Mouse (Mus musculus) layer of hippocampus, postnatal 36 days (tissue): Measurements from ENCODE around the gene Capn5. TPM values are rescaled to one million over a fixed set of nuclear protein-coding genes. Genes with fewer than 3 reads are reported as not detected.

Experiments used
- DNase-seq, 2 experiments: peaks; one replicate each; pipeline ENCODE4 v3.0.0; 2022
- total RNA-seq, 2 experiments: library from RNA; stranded (reverse); gene quantifications; 2 replicates each; pipeline ENCODE4 v1.2.3; 2021

Gene Capn5
- total RNA-seq, 2 experiments from 2014 or later = 48.6 to 48.8 TPM

DNA sequence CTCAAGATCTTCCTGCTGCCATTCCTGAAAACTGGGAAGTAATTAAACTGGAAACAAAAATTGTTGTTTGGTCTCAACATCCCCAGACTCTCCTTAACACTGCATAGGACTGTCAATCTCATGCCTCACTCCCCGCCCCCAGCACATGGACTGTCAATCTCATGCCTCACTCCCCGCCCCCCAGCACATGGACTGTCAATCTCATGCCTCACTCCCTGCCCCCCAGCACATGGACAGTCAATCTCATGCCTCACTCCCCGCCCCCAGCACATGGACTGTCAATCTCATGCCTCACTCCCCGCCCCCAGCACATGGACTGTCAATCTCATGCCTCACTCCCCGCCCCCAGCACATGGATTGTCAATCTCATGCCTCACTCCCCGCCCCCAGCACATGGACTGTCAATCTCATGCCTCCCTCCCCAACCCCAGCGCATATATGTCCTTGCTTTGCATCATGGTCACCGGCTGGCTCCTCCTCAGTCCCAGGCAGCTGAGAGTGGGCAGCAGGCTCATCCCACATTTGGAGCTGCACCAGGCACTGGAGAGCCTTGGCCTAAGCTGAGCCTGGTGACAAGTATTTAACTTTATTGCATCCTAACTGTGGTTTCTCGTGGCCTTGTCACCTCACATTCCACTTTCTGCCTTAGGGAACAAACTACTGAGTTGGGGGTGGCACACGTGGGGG is 29.2 kb downstream of the Capn5 start:
- DNase-seq = no peak

DNA sequence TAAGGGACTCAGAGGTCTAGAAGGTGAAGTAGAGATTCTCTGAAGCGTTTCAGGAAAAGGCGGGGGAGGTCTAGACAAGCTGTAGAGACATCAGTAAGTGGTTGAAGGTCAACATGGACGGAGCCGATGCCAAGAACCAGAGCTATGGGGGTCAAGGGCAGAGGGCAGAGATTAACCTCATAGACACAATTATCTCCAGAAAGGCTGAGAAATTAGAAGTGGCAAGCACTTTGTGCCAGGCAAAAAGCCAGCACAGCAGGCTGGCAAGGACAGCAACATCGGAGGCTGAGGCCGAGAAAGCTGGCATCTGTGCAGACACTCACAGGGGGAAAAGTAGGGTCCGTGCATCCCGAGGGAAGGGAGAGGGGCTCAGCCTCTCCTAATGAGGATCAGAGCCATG is 30.3 kb downstream of the Capn5 start:
- no peak for DNase-seq

DNA sequence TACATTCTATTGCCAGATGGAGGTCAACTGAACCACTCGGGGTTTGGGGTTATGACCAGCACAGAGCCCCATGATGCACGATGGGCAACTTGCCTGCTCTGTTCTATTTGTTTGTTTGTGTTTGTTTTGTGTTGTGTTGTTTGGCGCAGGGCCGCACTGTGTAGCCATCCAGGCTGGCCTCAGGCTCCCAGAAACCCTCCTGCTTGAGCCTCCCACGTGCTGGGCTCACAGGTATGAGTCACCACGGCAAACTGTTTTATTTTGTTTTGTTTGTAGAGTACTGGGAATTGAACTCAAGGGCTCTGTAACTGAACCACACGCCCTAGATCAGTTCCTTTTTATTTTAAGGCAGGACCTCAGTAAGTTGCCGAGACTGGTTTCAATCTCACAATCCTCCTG is 31.6 kb downstream of the Capn5 start:
- no peak for DNase-seq

DNA sequence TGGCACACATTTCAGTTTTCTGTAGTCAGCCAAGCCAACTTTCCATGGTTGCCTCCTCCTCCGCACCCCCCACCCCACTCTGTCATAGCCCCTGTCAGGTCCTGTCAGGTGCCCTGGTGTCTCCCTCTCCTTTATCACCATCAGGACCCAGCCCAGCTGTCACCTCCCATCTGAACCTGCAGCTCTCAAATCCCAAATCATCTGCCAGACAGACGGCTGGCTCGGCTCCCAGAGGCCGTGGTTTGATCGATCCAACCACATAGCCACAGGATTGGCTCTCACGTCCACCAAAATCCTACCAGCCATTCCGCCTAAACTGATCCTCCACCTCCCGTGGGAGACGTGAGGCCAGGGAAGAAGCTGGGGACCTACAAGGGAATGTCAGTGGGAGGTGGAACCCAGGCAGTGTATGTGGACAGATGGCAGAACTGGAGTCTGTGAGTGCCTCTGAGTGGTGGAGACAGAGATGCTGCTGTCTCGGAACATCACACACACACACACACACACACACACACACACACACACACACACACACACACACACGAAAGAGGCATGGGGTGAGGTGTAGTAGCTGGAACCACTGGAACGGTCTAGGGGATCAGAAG is 32.1 kb downstream of the Capn5 start:
- peak; percentile 30 to 46 for DNase-seq

DNA sequence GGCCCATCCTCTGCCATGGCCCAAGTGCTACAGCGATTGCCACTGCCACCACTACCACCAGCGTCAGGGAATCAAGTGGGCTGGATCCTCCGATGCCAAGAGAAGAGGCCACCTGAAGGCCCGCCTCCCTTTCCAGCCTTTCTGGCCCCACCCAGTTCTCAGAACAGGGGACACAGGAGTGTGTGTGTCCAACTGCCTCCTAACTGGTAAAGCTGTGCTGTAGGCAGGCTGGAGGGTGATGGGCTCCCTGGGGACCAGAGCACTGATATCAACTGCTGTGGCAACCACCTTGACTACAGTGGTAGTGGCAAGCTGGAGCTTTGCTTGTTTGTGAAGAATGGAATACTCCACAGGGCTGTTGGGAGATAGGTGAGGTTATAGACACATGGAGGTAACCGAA is 32.7 kb downstream of the Capn5 start, which contains the start of gene Omp:
Gene Omp, minus strand, starts transcription at position 101 of the 400 bp plus-strand sequence.
- no peak for DNase-seq

DNA sequence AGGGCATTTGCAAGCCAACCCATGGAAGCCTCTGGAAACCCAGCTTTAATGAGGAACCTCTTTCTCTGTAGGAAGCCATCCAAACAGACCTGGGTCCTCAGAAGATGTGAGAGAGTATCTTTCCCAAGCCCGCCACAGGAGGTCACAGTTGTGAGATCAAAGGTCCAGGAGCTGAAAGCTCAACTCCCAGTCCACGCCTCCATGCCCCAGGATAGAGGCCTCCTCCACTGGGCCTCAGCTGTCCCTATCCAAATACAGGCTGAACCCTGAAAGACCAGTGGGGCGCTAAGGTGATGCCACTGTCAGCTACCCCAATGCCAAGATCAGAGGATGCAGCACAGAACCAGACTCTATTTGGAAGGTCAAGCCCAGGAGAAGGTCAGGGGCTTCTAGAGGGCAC is 35.4 kb downstream of the Capn5 start:
- no peak for DNase-seq

DNA sequence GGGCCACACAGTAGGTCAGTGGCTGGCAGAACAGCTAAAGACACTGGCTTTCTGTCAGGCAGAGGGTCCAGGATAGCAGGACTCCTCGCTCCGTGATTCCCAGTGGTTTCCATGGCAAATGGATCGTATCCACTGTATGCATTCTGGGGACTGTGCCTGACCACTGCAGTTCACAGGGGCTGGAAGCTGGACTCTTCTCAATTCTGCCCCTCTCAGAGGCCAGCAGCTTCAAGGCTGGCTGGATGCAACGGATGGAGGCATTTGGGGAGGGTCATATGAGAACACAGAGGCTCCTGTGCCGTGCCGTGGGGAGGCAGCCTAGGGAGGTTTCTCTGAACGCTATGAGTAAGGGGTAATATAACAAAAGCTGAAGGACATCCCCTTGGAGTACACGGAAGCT is 35.8 kb downstream of the Capn5 start:
- no peak for DNase-seq

DNA sequence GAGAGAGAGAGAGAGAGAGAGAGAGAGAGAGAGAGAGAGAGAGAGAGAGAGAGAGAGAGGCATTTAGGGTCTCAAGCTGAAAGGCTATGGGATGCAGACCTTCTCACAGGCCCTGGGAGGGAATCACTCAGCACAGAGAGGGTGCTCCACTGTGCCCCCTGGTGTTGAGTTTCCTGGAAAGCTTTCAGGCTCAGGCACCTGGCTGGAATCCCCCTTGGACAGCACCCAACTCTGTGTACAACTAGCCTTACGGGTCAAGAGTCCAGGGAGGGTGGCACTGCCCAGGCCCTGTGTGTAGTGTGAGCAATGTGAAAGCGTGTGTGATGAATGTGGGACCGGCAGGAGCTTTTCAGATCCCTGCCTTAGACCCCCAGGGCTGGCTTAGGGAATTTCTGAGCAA is 36.9 kb downstream of the Capn5 start:
- no peak for DNase-seq

DNA sequence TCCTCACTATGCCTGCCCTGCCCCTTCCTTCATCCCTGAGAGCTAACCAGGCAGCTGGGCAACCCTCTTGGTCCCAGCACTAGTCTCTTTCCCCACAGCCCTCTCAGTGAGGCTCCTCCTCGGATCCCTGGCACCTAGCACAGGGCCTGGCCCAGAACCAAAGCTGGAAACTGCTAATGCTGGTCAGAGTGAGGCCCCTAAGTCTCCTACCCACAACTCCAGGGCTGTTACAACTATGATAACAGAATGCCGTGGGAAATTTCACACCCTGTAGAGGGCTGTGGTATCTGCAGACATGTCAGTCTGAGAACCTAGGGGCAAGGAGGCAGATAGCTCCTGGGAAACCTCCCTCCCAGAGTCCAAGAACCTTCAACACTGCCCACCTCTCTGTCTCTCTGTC is 37.5 kb downstream of the Capn5 start:
- no peak for DNase-seq

DNA sequence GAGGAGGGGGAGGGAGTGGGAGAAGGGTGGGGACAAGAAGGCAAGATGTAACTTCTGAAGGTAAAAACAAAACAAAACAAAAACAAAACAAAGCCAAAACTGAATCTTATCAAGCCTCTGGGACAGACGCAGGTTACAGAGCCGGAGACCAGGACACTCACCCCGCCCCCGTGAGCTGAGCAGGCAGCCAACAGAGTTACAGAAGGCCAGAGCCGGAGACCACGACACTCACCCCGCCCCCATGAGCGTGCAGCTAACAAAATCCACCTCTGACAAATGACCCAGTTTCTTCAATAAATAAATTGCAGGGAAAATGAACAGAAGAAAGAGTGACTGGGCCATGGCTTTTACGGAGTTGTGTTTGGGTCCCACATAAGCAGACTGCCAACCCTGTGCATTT is 38.9 kb downstream of the Capn5 start:
- DNase-seq = no peak

DNA sequence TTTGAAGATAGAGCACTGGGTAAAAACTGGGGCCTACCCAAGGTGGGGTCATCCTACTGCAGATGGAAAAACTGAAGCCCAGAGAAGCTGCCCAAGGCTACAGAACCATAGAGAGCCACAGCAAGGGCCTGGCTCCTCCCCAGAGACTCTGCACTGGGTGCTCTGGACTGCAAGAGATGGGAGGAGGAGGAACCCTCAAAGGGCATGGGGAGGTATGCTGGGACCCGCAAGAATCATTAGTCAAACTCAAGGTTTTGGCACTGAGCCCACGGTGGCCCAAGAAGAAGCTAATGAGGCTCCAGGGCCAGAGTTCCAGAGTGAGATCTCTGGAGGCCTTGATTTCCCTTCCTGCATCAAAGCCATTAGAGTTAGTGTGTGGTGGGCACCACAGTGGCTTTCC is 40.1 kb downstream of the Capn5 start:
- no peak for DNase-seq

DNA sequence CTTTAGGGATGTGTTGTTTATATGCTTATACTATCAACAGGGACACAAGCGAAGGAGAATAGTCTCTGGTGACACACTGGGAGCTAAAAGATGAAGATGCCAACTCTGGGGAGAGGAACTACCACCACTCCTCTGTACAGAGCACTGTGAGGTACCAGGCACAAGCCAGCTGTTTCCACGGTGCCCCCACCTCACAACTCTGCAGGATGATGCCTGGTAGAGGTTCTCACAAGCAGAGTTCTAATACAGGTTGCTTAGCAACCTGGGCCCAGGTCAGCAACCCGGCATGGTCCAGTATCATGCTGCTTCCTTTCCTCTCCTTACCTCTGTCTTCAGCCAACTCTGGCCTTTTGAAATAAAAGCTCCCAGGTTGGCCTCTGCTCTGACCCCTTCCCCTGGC is 40.5 kb downstream of the Capn5 start:
- DNase-seq = no peak

DNA sequence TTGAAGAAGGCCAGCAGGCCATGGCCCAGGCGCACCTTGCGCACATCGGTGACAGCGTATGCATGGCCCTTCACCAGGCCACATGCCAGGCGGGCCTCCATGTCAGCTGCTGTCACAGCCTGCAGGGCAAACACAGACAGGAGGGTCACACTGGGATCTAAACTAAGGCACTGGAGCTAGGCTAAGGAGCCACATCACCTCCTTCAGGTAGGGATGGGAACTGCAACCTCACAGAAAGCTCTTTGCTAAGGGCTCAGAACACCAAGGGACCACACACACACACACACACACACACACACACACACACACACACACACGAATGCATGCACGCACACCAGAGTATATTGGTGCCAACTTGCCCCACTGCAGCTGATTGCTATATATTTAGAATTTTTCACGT is 46.3 kb downstream of the Capn5 start:
- DNase-seq = no peak

DNA sequence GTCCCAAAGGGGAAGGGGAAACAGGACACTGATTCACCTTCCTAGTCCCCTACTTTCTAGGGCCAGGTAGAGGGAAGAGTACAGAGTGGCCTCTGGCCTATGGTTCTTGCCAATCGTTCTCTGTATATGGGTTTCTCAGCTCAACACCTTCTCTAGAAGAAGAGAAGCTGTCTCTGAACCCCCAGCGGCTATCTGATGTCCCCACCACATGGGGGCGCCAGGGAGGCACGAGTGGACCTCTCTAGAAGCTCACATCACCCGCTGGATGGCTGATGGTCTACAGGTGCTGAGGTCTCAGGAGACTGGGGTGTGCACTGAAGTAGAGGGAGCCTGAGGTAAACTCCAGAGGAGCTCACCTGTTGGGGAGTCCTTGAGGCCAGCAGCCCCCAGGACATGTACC is 52.6 kb downstream of the Capn5 start:
- DNase-seq = no peak

DNA sequence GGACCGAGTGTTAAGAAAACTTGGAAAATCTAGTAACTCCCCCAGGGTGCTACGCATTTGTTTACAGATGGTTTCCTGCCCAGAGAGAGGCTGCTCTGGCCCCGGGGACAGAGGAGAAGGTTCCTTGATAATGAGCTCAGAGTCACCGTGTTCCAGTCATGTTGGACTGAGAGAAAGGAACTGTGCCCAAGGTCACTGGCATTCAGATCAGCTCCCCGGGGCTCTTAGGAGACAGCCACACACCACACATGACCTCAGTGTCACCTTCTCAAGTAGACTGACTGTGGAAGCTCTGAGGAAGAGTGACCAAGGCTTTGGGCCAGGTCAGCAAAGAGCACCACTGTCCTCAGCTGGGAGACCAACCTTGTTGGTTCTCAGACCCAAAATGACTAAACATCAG is 53.4 kb downstream of the Capn5 start:
- DNase-seq = no peak

DNA sequence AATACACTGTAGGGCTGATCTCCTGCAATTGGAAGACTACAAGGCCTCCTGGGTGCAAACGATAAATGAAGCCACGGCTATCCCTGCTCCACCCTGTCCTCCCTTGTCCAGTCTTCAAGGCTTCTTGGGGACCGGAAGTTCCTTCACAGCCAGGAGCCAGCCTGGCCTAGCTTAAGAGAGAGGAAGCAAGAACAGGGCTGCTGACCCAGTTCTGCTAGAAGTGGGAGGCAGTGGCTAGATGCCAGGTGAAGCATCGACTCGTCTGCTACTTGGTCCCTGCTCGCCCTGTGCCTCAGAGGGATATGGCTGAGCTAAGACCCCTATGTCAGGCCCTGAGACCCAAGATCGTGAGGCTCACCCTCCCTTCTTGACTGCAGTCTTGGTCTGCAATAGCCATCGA is 56.4 kb downstream of the Capn5 start:
- no peak for DNase-seq

DNA sequence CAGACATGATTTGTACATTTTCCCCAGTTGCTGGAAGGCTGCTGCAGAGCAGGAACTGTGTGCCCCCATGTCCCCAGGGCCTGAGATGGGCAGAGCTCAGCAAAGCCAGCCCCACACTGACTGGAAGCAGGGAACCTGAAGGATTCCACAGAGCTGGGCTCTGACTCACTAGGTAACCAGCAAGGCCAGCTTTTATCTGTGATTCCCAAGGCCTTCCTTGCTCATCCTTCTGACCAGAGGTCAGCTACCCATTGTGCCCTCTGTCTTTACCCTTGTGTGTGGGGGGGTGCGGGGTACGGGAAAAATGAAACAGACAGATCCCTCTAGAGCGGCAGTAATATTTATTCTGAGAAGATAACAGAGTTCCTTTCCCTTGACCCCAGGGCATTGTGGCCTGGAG is 56.8 kb downstream of the Capn5 start:
- no peak for DNase-seq

DNA sequence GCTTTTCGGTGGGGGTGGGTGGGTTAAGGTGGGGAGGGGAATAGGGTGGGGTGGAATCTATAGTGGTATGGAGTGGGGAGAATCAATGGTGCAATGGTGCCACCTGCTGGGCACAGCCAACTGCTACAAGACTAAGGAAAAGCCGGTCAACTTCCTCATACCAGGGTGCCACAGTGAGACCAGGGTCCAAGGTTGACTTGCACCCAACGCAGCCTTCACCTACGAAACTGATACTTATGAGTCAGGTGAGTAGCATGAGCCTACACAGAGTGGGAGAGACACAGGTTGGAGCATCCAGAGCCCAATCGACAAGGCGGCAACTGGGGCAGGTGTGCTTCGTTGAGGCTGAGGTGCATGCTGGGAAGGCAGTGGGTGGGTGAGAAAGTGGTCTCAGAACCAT is 57.7 kb downstream of the Capn5 start:
- peak; percentile 49 to 60 for DNase-seq

DNA sequence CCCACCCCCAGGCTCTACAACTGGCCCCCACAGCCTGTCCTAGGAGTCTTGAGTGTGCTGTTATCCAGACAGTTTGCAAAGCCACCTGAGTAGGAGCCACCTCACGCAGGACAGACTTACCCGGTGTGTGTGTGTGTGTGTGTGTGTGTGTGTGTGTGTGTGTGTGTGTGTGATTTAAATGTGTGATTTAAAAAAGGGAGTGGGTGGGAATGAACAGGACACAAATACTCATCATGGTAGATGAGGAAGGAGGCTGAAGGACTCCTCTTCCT is 58.2 kb downstream of the Capn5 start:
- DNase-seq = no peak

DNA sequence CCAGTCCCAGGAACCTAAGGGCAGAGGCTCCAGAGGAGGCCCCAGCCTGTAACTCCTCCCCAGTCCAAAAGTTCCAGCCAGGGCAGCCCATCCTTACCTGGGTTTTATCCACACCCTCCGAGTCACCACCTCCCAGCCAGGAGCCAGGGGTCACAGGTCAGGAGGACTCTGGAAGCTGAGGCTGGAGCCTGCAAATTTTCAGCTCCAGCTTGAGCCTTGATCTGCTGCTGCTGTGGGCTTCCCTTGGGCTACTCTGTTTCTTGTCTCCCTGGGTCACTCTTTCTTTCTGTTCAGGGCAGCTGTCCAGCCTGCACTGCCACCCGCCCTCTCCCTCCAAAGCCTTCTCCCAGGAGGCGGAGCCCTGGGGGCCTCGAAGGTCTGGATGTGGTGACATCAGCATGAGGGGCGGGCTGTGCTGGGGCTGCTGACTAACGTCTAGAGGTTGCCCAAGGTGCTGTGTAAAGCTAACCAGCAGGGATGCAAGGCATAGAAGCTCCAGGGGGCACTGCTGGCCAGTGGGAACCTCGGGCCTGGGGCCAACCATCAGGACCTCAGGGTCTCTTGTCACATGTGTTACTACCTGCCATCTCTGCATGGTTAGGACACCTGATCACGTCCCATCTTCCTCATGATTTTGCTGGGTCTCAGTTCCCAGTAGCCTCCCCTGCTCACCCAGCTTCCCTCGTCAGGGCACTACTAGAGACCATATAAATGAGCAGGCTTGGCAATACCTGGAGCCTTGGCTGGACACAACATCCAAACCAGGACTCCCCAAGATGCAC is 58.7 kb downstream of the Capn5 start, which contains the start of gene Myo7a:
Gene Myo7a, minus strand, starts transcription at position 346 of the 782 bp plus-strand sequence.
- no peak for DNase-seq

DNA sequence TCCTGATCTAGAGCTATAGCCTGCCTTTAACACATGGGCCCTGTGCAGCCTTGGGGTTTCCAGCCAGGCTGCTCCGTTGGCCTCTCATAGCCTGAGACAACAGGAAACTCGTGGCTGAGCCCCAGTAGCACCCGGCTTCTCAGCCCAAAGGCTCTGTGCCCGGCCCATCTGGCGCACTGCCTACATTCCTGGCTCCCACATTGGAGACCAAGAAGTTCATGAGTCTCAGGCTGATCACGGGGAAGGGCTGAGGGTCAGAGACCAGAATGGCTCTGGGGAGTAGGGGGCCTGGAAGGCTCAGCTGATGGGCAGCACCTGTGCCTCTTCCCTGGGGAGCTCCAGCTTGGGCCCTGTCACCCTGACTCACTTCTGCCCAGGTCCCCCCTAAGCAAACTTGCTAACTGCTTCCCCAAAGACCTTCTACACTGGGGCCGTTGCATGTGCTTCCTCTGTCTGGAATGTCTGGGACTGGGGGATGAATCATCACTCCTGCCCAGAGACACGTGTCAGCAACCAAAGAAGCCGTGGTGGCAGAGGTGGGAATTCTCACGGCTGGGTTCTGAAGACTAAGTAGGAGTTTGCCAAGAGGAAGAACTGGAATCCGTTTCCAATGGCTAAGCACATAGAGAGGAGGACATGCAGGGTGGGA is 60.9 kb downstream of the Capn5 start:
- DNase-seq = no peak

DNA sequence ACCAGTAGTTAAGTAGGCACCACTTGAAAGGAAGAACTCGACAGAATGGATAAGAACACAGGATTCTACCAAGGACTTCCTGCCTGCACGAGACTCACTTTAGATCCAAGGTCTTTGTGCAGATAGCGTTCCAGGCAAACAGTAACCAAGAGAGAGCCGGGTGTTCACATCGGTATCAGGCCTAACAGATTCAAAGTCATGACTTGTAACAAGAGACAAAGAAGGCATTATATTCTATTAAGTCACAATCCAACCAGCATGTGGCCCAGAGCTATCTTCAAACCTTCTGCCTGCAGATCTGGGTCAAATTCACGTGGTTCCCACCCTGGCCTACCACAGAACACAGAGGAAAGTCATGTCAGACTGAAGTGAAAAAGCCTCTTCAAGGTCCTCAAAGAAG is 63.4 kb downstream of the Capn5 start:
- DNase-seq = no peak

DNA sequence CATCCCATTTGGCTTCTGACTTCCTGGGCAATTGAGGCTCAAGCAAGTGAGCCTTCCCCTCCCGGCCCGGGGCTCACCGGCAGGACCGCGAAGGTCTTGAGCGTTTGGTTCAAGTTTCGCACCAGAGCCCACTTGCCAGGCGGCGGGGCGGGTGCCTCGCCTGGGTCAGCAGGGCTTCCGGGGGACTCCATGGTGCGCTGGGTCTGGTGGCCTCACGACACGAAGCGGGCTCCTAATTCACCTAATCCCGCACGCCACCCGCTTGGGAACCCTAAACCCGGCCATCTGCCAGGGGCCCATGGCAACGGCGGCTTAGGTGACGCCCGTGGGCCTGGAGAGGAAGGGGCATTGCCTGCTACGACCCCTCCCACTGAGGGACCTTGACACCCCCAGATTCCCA is 66.8 kb downstream of the Capn5 start:
- DNase-seq = no peak

DNA sequence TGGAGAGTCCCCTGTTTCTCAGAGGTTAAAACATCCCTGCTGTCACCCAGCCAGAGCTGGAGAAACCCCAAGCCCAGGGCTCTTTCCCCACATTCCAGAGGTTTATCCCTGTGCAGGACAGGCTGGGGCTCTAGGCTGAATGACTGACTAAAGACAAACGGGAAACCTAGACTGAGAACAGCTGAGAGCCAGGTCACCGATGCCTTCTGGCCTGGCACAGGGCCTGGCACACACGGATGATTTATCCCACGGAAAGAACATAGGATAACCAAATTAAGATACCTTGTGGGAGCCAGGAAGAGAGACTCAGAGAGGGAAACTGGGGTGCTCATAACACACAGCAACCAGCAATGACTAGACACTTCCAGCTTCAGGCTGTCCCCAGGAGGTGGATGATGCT is 68.3 kb downstream of the Capn5 start:
- DNase-seq = no peak
